Mouse (Mus musculus) cerebral cortex, adult 2 months (tissue): ENCODE results near the gene Plekhb1.

Experiments
- WGBS: fragments of 180-500 bp; shearing (Covaris S2); methylation state at CpG from one replicate; pipeline ENCODE4 v1.1.7; 2018; 5-methylcytosine and 5-hydroxymethylcytosine counted together

The Plekhb1 gene

GRCm38 (mm10) chr7:100658093-100658578, 4.1 kb downstream of the Plekhb1 start:
- WGBS, result 38% methylated on average over 18 of the region's 18 CpGs

GRCm38 (mm10) chr7:100656739-100657138, 5.5 kb downstream of the Plekhb1 start:
- WGBS, result 51% methylated on average over 5 of the region's 5 CpGs

- WGBS, result 85% methylated on average over 8 of the region's 8 CpGs
These were observed 7.8 kb downstream of the Plekhb1 start for GRCm38 (mm10) chr7:100654441-100654840.

- 73% methylated on average over 9 of the region's 9 CpGs for WGBS
These were observed 8.5 kb downstream of the Plekhb1 start for GRCm38 (mm10) chr7:100653480-100654266.

- 37% methylated on average over 4 of the region's 4 CpGs for WGBS
These were observed 11.2 kb downstream of the Plekhb1 start for GRCm38 (mm10) chr7:100651011-100651410.

- 79% methylated on average over 6 of the region's 6 CpGs for WGBS
These were observed 11.8 kb downstream of the Plekhb1 start for GRCm38 (mm10) chr7:100650421-100650820.

GRCm38 (mm10) chr7:100649826-100650225, 12.4 kb downstream of the Plekhb1 start:
- WGBS, result 77% methylated on average over 8 of the region's 8 CpGs

- WGBS, result 68% methylated on average over 4 of the region's 4 CpGs
These were observed 13.1 kb downstream of the Plekhb1 start for GRCm38 (mm10) chr7:100649095-100649494.

GRCm38 (mm10) chr7:100645147-100645546, 17.1 kb downstream of the Plekhb1 start:
- WGBS, result 20% methylated on average over 3 of the region's 3 CpGs

- 80% methylated on average over 4 of the region's 4 CpGs for WGBS
These were observed 19.8 kb downstream of the Plekhb1 start for GRCm38 (mm10) chr7:100642413-100642812.

- 3% methylated on average over 1 of the region's 1 CpGs for WGBS
These were observed 24.6 kb downstream of the Plekhb1 start for GRCm38 (mm10) chr7:100637657-100638056.

- WGBS, result 61% methylated on average over 3 of the region's 3 CpGs
These were observed 37.7 kb downstream of the Plekhb1 start for GRCm38 (mm10) chr7:100624538-100624937.

GRCm38 (mm10) chr7:100622277-100622676, 39.9 kb downstream of the Plekhb1 start:
- 73% methylated on average over 2 of the region's 2 CpGs for WGBS

- WGBS, result 86% methylated on average over 4 of the region's 4 CpGs
These were observed 45.9 kb downstream of the Plekhb1 start for GRCm38 (mm10) chr7:100616121-100616857.

- 3% methylated on average over 4 of the region's 4 CpGs for WGBS
These were observed 53.3 kb downstream of the Plekhb1 start for GRCm38 (mm10) chr7:100608910-100609309.

- 2% methylated on average over 43 of the region's 43 CpGs for WGBS
These were observed 54.0 kb downstream of the Plekhb1 start, which contains the start of gene Mrpl48 for GRCm38 (mm10) chr7:100608130-100608741. Gene Mrpl48 (minus strand): TSS chr7:100608301.

GRCm38 (mm10) chr7:100607214-100608129, 54.7 kb downstream of the Plekhb1 start, which contains the start of gene Rab6a:
Gene Rab6a (plus strand): TSS chr7:100607410.
- under 1% methylated on average over 103 of the region's 105 CpGs for WGBS

GRCm38 (mm10) chr7:100600211-100600610, 62.0 kb downstream of the Plekhb1 start:
- 38% methylated on average over 5 of the region's 5 CpGs for WGBS
